Mouse (Mus musculus) lung, embryonic 14.5 days (tissue): Measurements from ENCODE around the gene Tbx6. TPM values are rescaled to one million over a fixed set of nuclear protein-coding genes. Genes with fewer than 3 reads are reported as not detected.

Source experiments
- ATAC-seq: fragments of 200-750 bp; cut with Nextera tagmentation; 2 replicates; pipeline ENCODE4 v1.8.0; 2017; ENCODE audit warnings: mild to moderate bottlenecking, moderate TSS enrichment, moderate library complexity; ENCODE audit not compliant: insufficient read depth
- DNase-seq: peaks from one replicate; pipeline ENCODE4 v3.0.0-alpha.2; 2015
- H3K27ac ChIP-seq: fragments of 300-500 bp; sonication (generic); 2 replicates; pipeline ENCODE4 v1.5.1; 2014; ENCODE audit warnings: low read depth, mild to moderate bottlenecking, moderate library complexity
- H3K27me3 ChIP-seq: fragments of 300-500 bp; sonication (generic); 2 replicates; pipeline ENCODE4 v1.6.1; 2014; ENCODE audit warnings: low read length, control low read depth; ENCODE audit not compliant: insufficient read depth
- H3K36me3 ChIP-seq: fragments of 300-500 bp; sonication (generic); 2 replicates; pipeline ENCODE4 v1.6.1; 2014; ENCODE audit warnings: control low read depth; ENCODE audit not compliant: insufficient read depth
- H3K4me1 ChIP-seq: fragments of 300-500 bp; sonication (generic); 2 replicates; pipeline ENCODE4 v1.6.1; 2014; ENCODE audit warnings: antibody characterized with exemption, control low read depth; ENCODE audit not compliant: insufficient read depth
- H3K4me2 ChIP-seq: fragments of 300-500 bp; sonication (generic); 2 replicates; pipeline ENCODE4 v1.6.1; 2014; ENCODE audit warnings: mild to moderate bottlenecking
- H3K4me3 ChIP-seq: fragments of 300-500 bp; sonication (generic); 2 replicates; pipeline ENCODE4 v1.5.1; 2014; ENCODE audit warnings: low read depth, low read length
- H3K9ac ChIP-seq: fragments of 300-500 bp; sonication (generic); 2 replicates; pipeline ENCODE4 v1.6.1; 2014
- H3K9me3 ChIP-seq: fragments of 300-500 bp; sonication (generic); 2 replicates; pipeline ENCODE4 v1.6.1; 2016; ENCODE audit warnings: low read depth, low read length, control low read depth
- CTCF ChIP-seq: IDR thresholded peaks from 2 replicates; pipeline ENCODE4 v1.5.1; 2016; ENCODE audit warnings: antibody characterized with exemption, low read depth
- WGBS: fragments of 180-500 bp; shearing (Covaris S2); extraction: QIAGEN DNeasy Blood & Tissue Kit; methylation state at CpG from one replicate; pipeline ENCODE4 v1.1.7; 2014; 5-methylcytosine and 5-hydroxymethylcytosine counted together
- polyA plus RNA-seq: library from polyadenylated mRNA; unstranded; fragments of >200 nt; fragmentation: Nextera tagmentation; extraction: Ambion mirVana; gene quantifications from 2 replicates; pipeline ENCODE4 v1.2.1, GENCODE M21; 2014

Tbx6 gene
- polyA plus RNA-seq, 1 experiment from 2014 or later, result not detected

GRCm38 (mm10) chr7:126767001-126767400 lies 14.3 kb upstream of the Tbx6 start:
- peaks cover 98% of the 10 kb centered on the region for H3K36me3 ChIP-seq
- H3K4me3 ChIP-seq, result no peak overlapping the region
- no peak overlapping the region for H3K9ac ChIP-seq
- DNase-seq (no peak), ATAC-seq (no peak)
- no peak overlapping the region for H3K4me2 ChIP-seq
- no peak for TF ChIP-seq CTCF
- no peak overlapping the region for H3K27ac ChIP-seq
- no peaks in the 10 kb centered on the region for H3K27me3 ChIP-seq
- WGBS, result 90% methylated on average over 8 of the region's 8 CpGs
- no peaks in the 10 kb centered on the region for H3K9me3 ChIP-seq
- H3K4me1 ChIP-seq, result no peaks in the 10 kb centered on the region

GRCm38 (mm10) chr7:126770784-126771183 lies 10.5 kb upstream of the Tbx6 start:
- Histone ChIP-seq H3K27me3 (no peaks in the 10 kb centered on the region), H3K9me3 (no peaks in the 10 kb centered on the region), H3K4me1 (0 out of 2 replicates have a peak, but pooled peaks cover under 1% of the 10 kb centered on the region), H3K27ac (no peak overlapping the region), H3K36me3 (peaks cover 83% of the 10 kb centered on the region), H3K4me2 (no peak overlapping the region), H3K4me3 (no peak overlapping the region), H3K9ac (no peak overlapping the region)
- no peak for ATAC-seq
- no peak for DNase-seq
- TF ChIP-seq CTCF, result no peak
- WGBS, result 83% methylated on average over 12 of the region's 12 CpGs

- H3K27me3 ChIP-seq, result no peaks in the 10 kb centered on the region
- H3K36me3 ChIP-seq, result peaks cover 58% of the 10 kb centered on the region
- WGBS, result 69% methylated on average over 2 of the region's 2 CpGs
Measured at GRCm38 (mm10) chr7:126773351-126773750, 7.9 kb upstream of the Tbx6 start.

GRCm38 (mm10) chr7:126774463-126774862 lies 6.8 kb upstream of the Tbx6 start:
- WGBS, result 71% methylated on average over 2 of the region's 2 CpGs

More at GRCm38 (mm10) chr7:126773351-126773750, 7.9 kb upstream of the Tbx6 start:
- TF ChIP-seq CTCF, result no peak
- Histone ChIP-seq H3K9me3 (no peaks in the 10 kb centered on the region), H3K4me3 (no peak overlapping the region), H3K27ac (no peak overlapping the region), H3K4me2 (no peak overlapping the region), H3K9ac (no peak overlapping the region), H3K4me1 (0 out of 2 replicates have a peak, but pooled peaks cover 13% of the 10 kb centered on the region)
- DNase-seq (no peak), ATAC-seq (no peak)

GRCm38 (mm10) chr7:126775185-126775977 lies 5.9 kb upstream of the Tbx6 start:
- H3K9ac ChIP-seq, result peak overlapping the region; percentile 86; the same call in 1 of the 2 replicates
- H3K9me3 ChIP-seq, result no peaks in the 10 kb centered on the region
- peak overlapping the region; percentile 87; the same call in 1 of the 2 replicates for H3K4me2 ChIP-seq
- no peak for TF ChIP-seq CTCF
- no peaks in the 10 kb centered on the region for H3K27me3 ChIP-seq
- 0 out of 2 replicates have a peak, but pooled peaks cover 21% of the 10 kb centered on the region for H3K4me1 ChIP-seq
- H3K27ac ChIP-seq, result no peak overlapping the region; the same call in 1 of the 2 replicates
- no peak overlapping the region for H3K4me3 ChIP-seq
- no peak for DNase-seq
- WGBS, result 77% methylated on average over 10 of the region's 10 CpGs
- H3K36me3 ChIP-seq, result peaks cover 42% of the 10 kb centered on the region
- no peak for ATAC-seq

More at GRCm38 (mm10) chr7:126774463-126774862, 6.8 kb upstream of the Tbx6 start:
- Histone ChIP-seq H3K27me3 (no peaks in the 10 kb centered on the region), H3K4me2 (no peak overlapping the region), H3K9ac (no peak overlapping the region), H3K36me3 (peaks cover 51% of the 10 kb centered on the region), H3K4me3 (no peak overlapping the region), H3K4me1 (0 out of 2 replicates have a peak, but pooled peaks cover 13% of the 10 kb centered on the region), H3K27ac (no peak overlapping the region), H3K9me3 (no peaks in the 10 kb centered on the region)
- DNase-seq, result no peak
- TF ChIP-seq CTCF, result no peak
- ATAC-seq, result no peak

- no peak for TF ChIP-seq CTCF
- 0 out of 2 replicates have a peak, but pooled peaks cover 22% of the 10 kb centered on the region for H3K4me1 ChIP-seq
- peak overlapping the region; percentile 87 for H3K4me2 ChIP-seq
- peaks cover 37% of the 10 kb centered on the region for H3K36me3 ChIP-seq
- no peaks in the 10 kb centered on the region for H3K27me3 ChIP-seq
- no peaks in the 10 kb centered on the region for H3K9me3 ChIP-seq
- ATAC-seq (no peak), DNase-seq (no peak)
- WGBS, result 56% methylated on average over 3 of the region's 3 CpGs
- peak overlapping the region; percentile 72; the same call in 1 of the 2 replicates for H3K27ac ChIP-seq
- H3K9ac ChIP-seq, result peak overlapping the region; percentile 86; the same call in 1 of the 2 replicates
- H3K4me3 ChIP-seq, result peak overlapping the region; percentile 73
Measured at GRCm38 (mm10) chr7:126775978-126776234, 5.4 kb upstream of the Tbx6 start.

GRCm38 (mm10) chr7:126776598-126777057 lies 4.7 kb upstream of the Tbx6 start, which contains the start of gene Ypel3:
TSS of gene Ypel3 (plus strand) at chr7:126776955.
- peak within 1 kb of the TSS; percentile 73 for H3K4me3 ChIP-seq
- H3K27me3 ChIP-seq, result no peaks in the 10 kb centered on the region
- ATAC-seq, result peak; percentile 88
- peak; percentile 96 for DNase-seq
- H3K36me3 ChIP-seq, result peaks cover 30% of the 10 kb centered on the region
- TF ChIP-seq CTCF, result no peak
- peak within 1 kb of the TSS; percentile 86 for H3K9ac ChIP-seq
- WGBS, result under 1% methylated on average over 33 of the region's 37 CpGs
- H3K27ac ChIP-seq, result peak within 1 kb of the TSS; percentile 87
- H3K9me3 ChIP-seq, result no peaks in the 10 kb centered on the region
- H3K4me2 ChIP-seq, result peak within 1 kb of the TSS; percentile 87
- peaks cover 27% of the 10 kb centered on the region for H3K4me1 ChIP-seq
